Mouse (Mus musculus) kidney, postnatal 0 days (tissue): ENCODE measurements at regions not wholly inside any gene's neighbourhood (a gene's known extent, or its start where the extent isn't known, plus 50 kb on each side); places are given as distances from the start of the nearest gene placed in this dataset.

Experiments
- ATAC-seq: fragments of 200-750 bp; cut with Nextera tagmentation; replicated peaks from 2 replicates; pipeline ENCODE4 v1.8.0; 2017; ENCODE audit warnings: low read depth, moderate number of reproducible peaks, moderate TSS enrichment, moderate library complexity; ENCODE audit not compliant: low FRiP score
- DNase-seq: peaks from one replicate; pipeline ENCODE4 v3.0.0-alpha.2; 2016; ENCODE audit warnings: low spot score
- H3K27ac ChIP-seq: fragments of 300-500 bp; sonication (generic); 2 replicates; pipeline ENCODE4 v1.5.1; 2014; ENCODE audit warnings: mild to moderate bottlenecking
- H3K27me3 ChIP-seq: fragments of 300-500 bp; sonication (generic); 2 replicates; pipeline ENCODE4 v1.6.1; 2014; ENCODE audit warnings: low read length, mixed read lengths; ENCODE audit not compliant: insufficient read depth
- H3K36me3 ChIP-seq: fragments of 300-500 bp; sonication (generic); 2 replicates; pipeline ENCODE4 v1.6.1; 2014; ENCODE audit warnings: low read length, mixed read lengths; ENCODE audit not compliant: insufficient read depth
- H3K4me1 ChIP-seq: fragments of 300-500 bp; sonication (generic); replicated peaks from 2 replicates; pipeline ENCODE4 v1.6.1; 2014; ENCODE audit warnings: antibody characterized with exemption, low read length, mixed read lengths; ENCODE audit not compliant: insufficient read depth
- H3K4me2 ChIP-seq: fragments of 300-500 bp; sonication (generic); 2 replicates; pipeline ENCODE4 v1.6.1; 2014; ENCODE audit warnings: mild to moderate bottlenecking, low read length, moderate library complexity, mixed read lengths
- H3K4me3 ChIP-seq: fragments of 300-500 bp; sonication (generic); replicated peaks from 2 replicates; pipeline ENCODE4 v1.5.1; 2014; ENCODE audit warnings: low read depth, low read length
- H3K9ac ChIP-seq: fragments of 300-500 bp; sonication (generic); 2 replicates; pipeline ENCODE4 v1.6.1; 2014; ENCODE audit warnings: low read depth, low read length
- H3K9me3 ChIP-seq: fragments of 300-500 bp; sonication (generic); replicated peaks from 2 replicates; pipeline ENCODE4 v1.6.1; 2016; ENCODE audit warnings: low read length, inconsistent platforms, mixed read lengths
- CTCF ChIP-seq: IDR thresholded peaks from 2 replicates; pipeline ENCODE4 v1.5.1; 2016; ENCODE audit warnings: antibody characterized with exemption, low read depth, mild to moderate bottlenecking, moderate library complexity
- WGBS: fragments of 180-500 bp; shearing (Covaris S2); extraction: QIAGEN DNeasy Blood & Tissue Kit; methylation state at CpG from one replicate; pipeline ENCODE4 v1.1.7; 2014; 5-methylcytosine and 5-hydroxymethylcytosine counted together

GRCm38 (mm10) chr3:156423100-156423499 lies 138.5 kb upstream of the Negr1 start:
- Histone ChIP-seq H3K27me3 (no peaks in the 10 kb centered on the region), H3K4me1 (no peaks in the 10 kb centered on the region), H3K4me2 (no peak overlapping the region), H3K4me3 (no peak overlapping the region), H3K9me3 (no peaks in the 10 kb centered on the region), H3K9ac (no peak overlapping the region), H3K27ac (no peak overlapping the region), H3K36me3 (no peaks in the 10 kb centered on the region)
- DNase-seq (no peak), ATAC-seq (no peak)
- TF ChIP-seq CTCF, result no peak
- WGBS, result 55% methylated on average over 3 of the region's 3 CpGs

GRCm38 (mm10) chr3:156455042-156455441 lies 106.6 kb upstream of the Negr1 start:
- WGBS, result 60% methylated on average over 4 of the region's 4 CpGs
- H3K4me3 ChIP-seq, result no peak overlapping the region

DNA sequence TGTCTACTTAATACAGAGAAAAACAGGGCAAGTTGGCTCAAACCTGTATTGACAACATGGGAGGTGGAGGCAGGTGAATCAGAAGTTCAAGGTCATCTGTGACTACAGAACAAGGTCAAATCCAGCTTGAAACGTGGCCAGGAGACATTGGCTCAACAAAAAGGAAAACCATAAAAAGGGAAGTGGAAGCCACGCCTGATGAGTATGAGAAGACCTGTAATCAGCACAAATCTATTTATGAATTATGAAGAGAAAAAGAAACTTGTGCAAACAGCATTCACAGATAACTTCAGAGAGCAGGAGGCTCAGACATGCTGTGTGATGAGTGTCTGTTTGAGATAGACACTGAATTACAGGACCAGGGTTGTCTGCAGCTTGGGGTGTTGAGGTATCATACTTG lies 98.3 kb upstream of the Negr1 start:
- no peak for DNase-seq
- Histone ChIP-seq H3K4me2 (no peak overlapping the region), H3K4me3 (no peak overlapping the region)

More at GRCm38 (mm10) chr3:156455042-156455441, 106.6 kb upstream of the Negr1 start:
- ATAC-seq (no peak), DNase-seq (no peak)
- no peaks in the 10 kb centered on the region for H3K9me3 ChIP-seq
- no peak for TF ChIP-seq CTCF
- H3K27ac ChIP-seq, result no peak overlapping the region
- no peaks in the 10 kb centered on the region for H3K36me3 ChIP-seq
- no peaks in the 10 kb centered on the region for H3K27me3 ChIP-seq
- H3K9ac ChIP-seq, result no peak overlapping the region
- H3K4me1 ChIP-seq, result no peaks in the 10 kb centered on the region
- no peak overlapping the region for H3K4me2 ChIP-seq

DNA sequence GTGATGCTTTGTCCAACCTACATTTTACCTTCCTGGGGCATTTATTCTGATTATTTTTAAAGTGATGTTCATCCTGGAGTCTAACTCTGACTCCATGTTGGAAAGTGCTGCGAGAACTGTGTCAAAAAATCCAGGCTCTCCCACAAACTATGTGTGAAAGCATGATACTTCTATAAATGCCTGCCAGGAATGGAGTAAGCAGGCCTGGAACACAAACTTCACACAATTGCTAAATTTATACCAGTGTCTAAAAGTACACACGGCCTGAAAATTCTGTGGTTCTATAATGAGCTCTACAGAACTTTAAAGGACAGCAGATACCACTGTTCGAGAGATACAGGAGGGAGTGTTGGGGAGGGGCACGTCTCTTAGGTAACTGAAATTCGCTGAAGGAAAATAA lies 96.0 kb upstream of the Negr1 start:
- no peak for TF ChIP-seq CTCF
- ATAC-seq, result no peak
- Histone ChIP-seq H3K9me3 (no peaks in the 10 kb centered on the region), H3K27me3 (no peaks in the 10 kb centered on the region), H3K27ac (no peak overlapping the region), H3K4me3 (no peak overlapping the region), H3K36me3 (no peaks in the 10 kb centered on the region), H3K4me2 (no peak overlapping the region), H3K9ac (no peak overlapping the region), H3K4me1 (no peaks in the 10 kb centered on the region)
- WGBS, result 78% methylated on average over 5 of the region's 5 CpGs
- DNase-seq, result no peak

More for the DNA sequence above, 98.3 kb upstream of the Negr1 start:
- Histone ChIP-seq H3K27ac (no peak overlapping the region), H3K27me3 (no peaks in the 10 kb centered on the region), H3K9ac (no peak overlapping the region), H3K36me3 (no peaks in the 10 kb centered on the region), H3K4me1 (no peaks in the 10 kb centered on the region), H3K9me3 (no peaks in the 10 kb centered on the region)
- WGBS, result 55% methylated on average over 2 of the region's 2 CpGs
- ATAC-seq, result no peak
- TF ChIP-seq CTCF, result no peak

- Histone ChIP-seq H3K4me3 (no peak overlapping the region), H3K4me2 (no peak overlapping the region), H3K27me3 (no peaks in the 10 kb centered on the region), H3K9me3 (no peaks in the 10 kb centered on the region), H3K9ac (no peak overlapping the region), H3K4me1 (no peaks in the 10 kb centered on the region), H3K27ac (no peak overlapping the region), H3K36me3 (no peaks in the 10 kb centered on the region)
- WGBS, result 93% methylated on average over 4 of the region's 4 CpGs
- ATAC-seq (no peak), DNase-seq (no peak)
- no peak for TF ChIP-seq CTCF
These were observed 88.9 kb upstream of the Negr1 start for GRCm38 (mm10) chr3:156472665-156473064.
